Mouse (Mus musculus): ENCODE results near the gene Ppt2. TPM values are rescaled to one million over a fixed set of nuclear protein-coding genes. Genes with fewer than 3 reads are reported as not detected.

Ppt2 gene
- polyA plus RNA-seq, 1 experiment from 2014 or later: 19.3 TPM

- Histone ChIP-seq H3K4me2 (ENCODE audit: low read depth, low read length) (peak within 1 kb of the TSS; percentile 97), H3K4me1 (ENCODE audit: insufficient read depth) (peaks cover 52% of the 10 kb centered on the region), H3K27ac (ENCODE audit: low read depth) (peak within 1 kb of the TSS; percentile 96), H3K9me3 (ENCODE audit: low read length) (no peaks in the 10 kb centered on the region), H3K36me3 (replicated peaks; ENCODE audit: insufficient read depth, low read length) (peaks cover 15% of the 10 kb centered on the region), H3K4me3 (ENCODE audit: low read depth, low read length) (peak within 1 kb of the TSS; percentile 77), H3K9ac (replicated peaks) (peak within 1 kb of the TSS; percentile 86), H3K27me3 (ENCODE audit: insufficient read depth, low read length) (no peaks in the 10 kb centered on the region)
- peak; percentile 85 for DNase-seq
- no peak for TF ChIP-seq CTCF (IDR thresholded peaks at IDR 0.05; ENCODE audit: low read depth)
- peak; percentile 89 for TF ChIP-seq EP300 (IDR thresholded peaks at IDR 0.05; ENCODE audit: low read depth)
- ATAC-seq: peak; percentile 88
- under 1% methylated on average over 28 of the region's 30 CpGs for WGBS (ENCODE audit: insufficient replicate concordance)
Measured at GRCm38 (mm10) chr17:34603375-34604060, 24.8 kb downstream of the Ppt2 start, which contains the start of gene Rnf5. Gene Rnf5, minus strand, starts transcription at chr17:34603690.

GRCm38 (mm10) chr17:34601796-34602195 is 26.5 kb downstream of the Ppt2 start:
- ATAC-seq (no peak), DNase-seq (no peak)
- no peaks in the 10 kb centered on the region for H3K27me3 ChIP-seq (ENCODE audit: insufficient read depth, low read length)
- TF ChIP-seq CTCF (IDR thresholded peaks at IDR 0.05; ENCODE audit: low read depth): no peak
- TF ChIP-seq EP300 (IDR thresholded peaks at IDR 0.05; ENCODE audit: low read depth): no peak
- H3K4me3 ChIP-seq (ENCODE audit: low read depth, low read length): no peak overlapping the region
- peaks cover 8% of the 10 kb centered on the region for H3K36me3 ChIP-seq (replicated peaks; ENCODE audit: insufficient read depth, low read length)
- 93% methylated on average over 12 of the region's 12 CpGs for WGBS (ENCODE audit: insufficient replicate concordance)
- no peak overlapping the region for H3K4me2 ChIP-seq (ENCODE audit: low read depth, low read length)
- no peak overlapping the region for H3K9ac ChIP-seq (replicated peaks)
- H3K4me1 ChIP-seq (ENCODE audit: insufficient read depth): peaks cover 41% of the 10 kb centered on the region
- no peak overlapping the region for H3K27ac ChIP-seq (ENCODE audit: low read depth)
- H3K9me3 ChIP-seq (ENCODE audit: low read length): no peaks in the 10 kb centered on the region

GRCm38 (mm10) chr17:34599891-34600290 is 28.4 kb downstream of the Ppt2 start:
- Histone ChIP-seq H3K9ac (replicated peaks) (no peak overlapping the region), H3K27me3 (ENCODE audit: insufficient read depth, low read length) (no peaks in the 10 kb centered on the region), H3K9me3 (ENCODE audit: low read length) (no peaks in the 10 kb centered on the region), H3K36me3 (replicated peaks; ENCODE audit: insufficient read depth, low read length) (peaks cover 21% of the 10 kb centered on the region), H3K27ac (ENCODE audit: low read depth) (no peak overlapping the region), H3K4me1 (ENCODE audit: insufficient read depth) (peaks cover 36% of the 10 kb centered on the region), H3K4me2 (ENCODE audit: low read depth, low read length) (no peak overlapping the region), H3K4me3 (ENCODE audit: low read depth, low read length) (no peak overlapping the region)
- 82% methylated on average over 9 of the region's 9 CpGs for WGBS (ENCODE audit: insufficient replicate concordance)
- ATAC-seq (no peak), DNase-seq (no peak)
- TF ChIP-seq EP300 (IDR thresholded peaks at IDR 0.05; ENCODE audit: low read depth): no peak
- no peak for TF ChIP-seq CTCF (IDR thresholded peaks at IDR 0.05; ENCODE audit: low read depth)

GRCm38 (mm10) chr17:34597566-34598095 is 30.7 kb downstream of the Ppt2 start, which contains the start of gene Ager:
Gene Ager, plus strand, starts transcription at chr17:34597862.
- 17% methylated on average over 6 of the region's 6 CpGs for WGBS (ENCODE audit: insufficient replicate concordance)
- peaks cover 40% of the 10 kb centered on the region for H3K4me1 ChIP-seq (ENCODE audit: insufficient read depth)
- H3K9ac ChIP-seq (replicated peaks): no peak within 1 kb of the TSS
- H3K4me3 ChIP-seq (ENCODE audit: low read depth, low read length): no peak within 1 kb of the TSS
- H3K36me3 ChIP-seq (replicated peaks; ENCODE audit: insufficient read depth, low read length): peaks cover 30% of the 10 kb centered on the region
- no peak within 1 kb of the TSS for H3K4me2 ChIP-seq (ENCODE audit: low read depth, low read length)
- H3K27me3 ChIP-seq (ENCODE audit: insufficient read depth, low read length): no peaks in the 10 kb centered on the region
- peak within 1 kb of the TSS; percentile 46 for H3K27ac ChIP-seq (ENCODE audit: low read depth)
- TF ChIP-seq EP300 (IDR thresholded peaks at IDR 0.05; ENCODE audit: low read depth) (no peak), CTCF (IDR thresholded peaks at IDR 0.05; ENCODE audit: low read depth) (no peak)
- no peaks in the 10 kb centered on the region for H3K9me3 ChIP-seq (ENCODE audit: low read length)
- no peak for ATAC-seq
- no peak for DNase-seq

- Histone ChIP-seq H3K4me3 (ENCODE audit: low read depth, low read length) (no peak overlapping the region), H3K9me3 (ENCODE audit: low read length) (no peaks in the 10 kb centered on the region), H3K27ac (ENCODE audit: low read depth) (peak overlapping the region; percentile 29; the same call in 1 of the 2 replicates), H3K9ac (replicated peaks) (no peak overlapping the region), H3K4me1 (ENCODE audit: insufficient read depth) (peaks cover 37% of the 10 kb centered on the region), H3K4me2 (ENCODE audit: low read depth, low read length) (no peak overlapping the region), H3K27me3 (ENCODE audit: insufficient read depth, low read length) (no peaks in the 10 kb centered on the region), H3K36me3 (replicated peaks; ENCODE audit: insufficient read depth, low read length) (peaks cover 30% of the 10 kb centered on the region)
- DNase-seq: no peak
- ATAC-seq: no peak
- 75% methylated on average over 8 of the region's 8 CpGs for WGBS (ENCODE audit: insufficient replicate concordance)
- TF ChIP-seq EP300 (IDR thresholded peaks at IDR 0.05; ENCODE audit: low read depth) (no peak), CTCF (IDR thresholded peaks at IDR 0.05; ENCODE audit: low read depth) (no peak)
Measured at GRCm38 (mm10) chr17:34596098-34596497, 32.2 kb downstream of the Ppt2 start.

- peak overlapping the region; percentile 84; the same call in 1 of the 2 replicates for H3K27ac ChIP-seq (ENCODE audit: low read depth)
- H3K9ac ChIP-seq (replicated peaks): peak overlapping the region; percentile 88
- 71% methylated on average over 31 of the region's 34 CpGs for WGBS (ENCODE audit: insufficient replicate concordance)
Measured at GRCm38 (mm10) chr17:34593752-34594525, 34.4 kb downstream of the Ppt2 start.

More at GRCm38 (mm10) chr17:34593752-34594525, 34.4 kb downstream of the Ppt2 start:
- Histone ChIP-seq H3K36me3 (replicated peaks; ENCODE audit: insufficient read depth, low read length) (peaks cover 22% of the 10 kb centered on the region), H3K4me3 (ENCODE audit: low read depth, low read length) (peak overlapping the region; percentile 69), H3K27me3 (ENCODE audit: insufficient read depth, low read length) (no peaks in the 10 kb centered on the region), H3K9me3 (ENCODE audit: low read length) (no peaks in the 10 kb centered on the region), H3K4me1 (ENCODE audit: insufficient read depth) (peaks cover 55% of the 10 kb centered on the region), H3K4me2 (ENCODE audit: low read depth, low read length) (peak overlapping the region; percentile 99)
- no peak for TF ChIP-seq EP300 (IDR thresholded peaks at IDR 0.05; ENCODE audit: low read depth)
- no peak for TF ChIP-seq CTCF (IDR thresholded peaks at IDR 0.05; ENCODE audit: low read depth)
- DNase-seq: no peak
- ATAC-seq: no peak
